ENCODE assay signal across 26 mouse cellular contexts in the genomic region with DNA sequence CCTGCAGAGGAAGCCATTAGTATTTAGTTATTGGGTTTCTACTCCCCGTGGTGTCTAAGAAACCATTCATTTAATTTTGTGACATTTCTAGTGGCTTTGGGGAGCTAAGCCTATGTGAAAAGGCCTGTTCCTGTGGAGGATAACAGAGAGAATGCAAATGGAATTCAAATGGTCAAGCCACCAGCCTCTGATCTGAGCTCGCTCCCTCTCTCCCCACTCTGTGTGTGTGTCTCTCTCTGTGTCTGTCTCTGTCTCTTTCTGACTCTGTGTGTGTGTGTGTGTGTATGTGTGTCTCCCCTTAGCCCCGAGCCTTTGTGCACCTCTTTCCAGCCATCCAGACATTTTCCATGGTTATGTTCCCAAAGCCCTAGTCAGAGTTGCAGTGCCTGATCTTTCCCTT.
DNase-seq lines count a peak whose midpoint lies in the region; ATAC-seq and TF ChIP-seq lines count a peak whose summit lies in the region.
"Had no signal": no experiment of that assay in that cellular context is flagged by ENCODE, and none has a peak within 500 bp of the region (broad histone marks: within the 10 kb centered on the region; RNA-seq: fewer than 3 reads in every experiment).

No protein-coding gene starts in this region.

- no peak for TF ChIP-seq CTCF in midbrain, postnatal 0 days (IDR thresholded peaks at IDR 0.05)

- WGBS in hindbrain, embryonic 11.5 days = 34% methylated on average over 3 of the region's 3 CpGs
- 30% methylated on average over 3 of the region's 3 CpGs for WGBS in hindbrain, embryonic 12.5 days
- 9% methylated on average over 3 of the region's 3 CpGs for WGBS in midbrain, embryonic 13.5 days
- WGBS in midbrain, postnatal 0 days = 15% methylated on average over 3 of the region's 3 CpGs
- WGBS in midbrain, embryonic 14.5 days = 11% methylated on average over 3 of the region's 3 CpGs

- no peaks in the 10 kb centered on the region for H3K9me3 ChIP-seq in hindbrain, embryonic 11.5 days (ENCODE audit: control insufficient read depth, low read length)
- no peaks in the 10 kb centered on the region for H3K9me3 ChIP-seq in hindbrain, embryonic 12.5 days (replicated peaks)
- no peaks in the 10 kb centered on the region for H3K9me3 ChIP-seq in midbrain, embryonic 13.5 days
- H3K9me3 ChIP-seq in midbrain, postnatal 0 days (ENCODE audit: low read length) = no peaks in the 10 kb centered on the region
- H3K9me3 ChIP-seq in midbrain, embryonic 14.5 days (ENCODE audit: control insufficient read depth, low read length) = no peaks in the 10 kb centered on the region
- H3K9me3 ChIP-seq: embryonic facial prominence, embryonic 12.5 days; heart, embryonic 10.5 days; heart, embryonic 15.5 days; limb, embryonic 10.5 days; limb, embryonic 15.5 days; liver, embryonic 13.5 days; neural tube, embryonic 13.5 days had no signal

- no peak for DNase-seq in hindbrain, embryonic 11.5 days (ENCODE audit: low spot score)
- DNase-seq in midbrain, postnatal 0 days (ENCODE audit: low spot score) = no peak
- peak; percentile 22 for DNase-seq in embryo, embryonic 10.5 days (ENCODE audit: low spot score)
- peak; percentile 6 for DNase-seq in midbrain, embryonic 14.5 days
- no peak for DNase-seq in lung, adult 18-20 months
- no peak for DNase-seq in urinary bladder, adult 2 months (ENCODE audit: low spot score)
- DNase-seq: adrenal gland, postnatal 25 days; cerebellum, adult 18-20 months; kidney, adult 8-10 months; kidney, postnatal 4 days; liver, embryonic 13.5 days; lung, adult 2 months; lung, postnatal 10 days had no signal

- no peak overlapping the region for H3K27ac ChIP-seq in hindbrain, embryonic 11.5 days (ENCODE audit: low read depth, low read length)
- H3K27ac ChIP-seq in hindbrain, embryonic 12.5 days = no peak overlapping the region
- no peak overlapping the region for H3K27ac ChIP-seq in midbrain, embryonic 13.5 days
- no peak overlapping the region for H3K27ac ChIP-seq in midbrain, postnatal 0 days (ENCODE audit: low read depth, low read length)
- H3K27ac ChIP-seq in midbrain, embryonic 14.5 days (replicated peaks; ENCODE audit: low read depth, low read length) = no peak overlapping the region
- H3K27ac ChIP-seq: embryonic facial prominence, embryonic 12.5 days; heart, embryonic 10.5 days; heart, embryonic 15.5 days; kidney, postnatal 0 days; limb, embryonic 10.5 days; limb, embryonic 15.5 days; liver, embryonic 13.5 days; macrophage; neural tube, embryonic 13.5 days had no signal

- H3K9ac ChIP-seq in hindbrain, embryonic 11.5 days (ENCODE audit: low read depth, low read length) = no peak overlapping the region
- no peak overlapping the region for H3K9ac ChIP-seq in hindbrain, embryonic 12.5 days
- no peak overlapping the region for H3K9ac ChIP-seq in midbrain, embryonic 13.5 days (replicated peaks)
- H3K9ac ChIP-seq in midbrain, postnatal 0 days (replicated peaks; ENCODE audit: low read length, poor library complexity, severe bottlenecking) = no peak overlapping the region
- no peak overlapping the region for H3K9ac ChIP-seq in midbrain, embryonic 14.5 days (replicated peaks; ENCODE audit: low read length)
- H3K9ac ChIP-seq: embryonic facial prominence, embryonic 12.5 days; heart, embryonic 15.5 days; limb, embryonic 15.5 days; liver, embryonic 13.5 days; neural tube, embryonic 13.5 days had no signal

- 0 out of 2 replicates have a peak, but pooled peaks have one; percentile 40 for ATAC-seq in hindbrain, embryonic 11.5 days (ENCODE audit: low FRiP score)
- ATAC-seq in hindbrain, embryonic 12.5 days (ENCODE audit: low FRiP score) = no peak
- 0 out of 2 replicates have a peak, but pooled peaks have one; percentile 24 for ATAC-seq in midbrain, embryonic 13.5 days
- ATAC-seq in midbrain, postnatal 0 days (ENCODE audit: low FRiP score) = no peak
- ATAC-seq in midbrain, embryonic 14.5 days (ENCODE audit: low FRiP score, low TSS enrichment) = no peak
- ATAC-seq: forebrain, embryonic 16.5 days; intestine, embryonic 16.5 days had no signal

- no peak overlapping the region for H3K4me2 ChIP-seq in hindbrain, embryonic 11.5 days (replicated peaks; ENCODE audit: low read depth, low read length)
- no peak overlapping the region for H3K4me2 ChIP-seq in hindbrain, embryonic 12.5 days (replicated peaks)
- H3K4me2 ChIP-seq in midbrain, embryonic 13.5 days (replicated peaks) = no peak overlapping the region
- no peak overlapping the region for H3K4me2 ChIP-seq in midbrain, postnatal 0 days (ENCODE audit: low read depth, low read length, poor library complexity, severe bottlenecking)
- no peak overlapping the region for H3K4me2 ChIP-seq in midbrain, embryonic 14.5 days (ENCODE audit: low read length)
- H3K4me2 ChIP-seq: embryonic facial prominence, embryonic 12.5 days; heart, embryonic 15.5 days; limb, embryonic 15.5 days; liver, embryonic 13.5 days; neural tube, embryonic 13.5 days had no signal

- H3K36me3 ChIP-seq in hindbrain, embryonic 11.5 days (ENCODE audit: control insufficient read depth, insufficient read depth, low read length) = no peaks in the 10 kb centered on the region
- no peaks in the 10 kb centered on the region for H3K36me3 ChIP-seq in hindbrain, embryonic 12.5 days
- H3K36me3 ChIP-seq in midbrain, embryonic 13.5 days = no peaks in the 10 kb centered on the region
- H3K36me3 ChIP-seq in midbrain, postnatal 0 days (ENCODE audit: insufficient read depth, low read length) = no peaks in the 10 kb centered on the region
- no peaks in the 10 kb centered on the region for H3K36me3 ChIP-seq in midbrain, embryonic 14.5 days (ENCODE audit: control insufficient read depth, insufficient read depth, low read length)
- H3K36me3 ChIP-seq: embryonic facial prominence, embryonic 12.5 days; heart, embryonic 10.5 days; heart, embryonic 15.5 days; limb, embryonic 10.5 days; limb, embryonic 15.5 days; liver, embryonic 13.5 days; neural tube, embryonic 13.5 days had no signal

- H3K27me3 ChIP-seq in hindbrain, embryonic 11.5 days (ENCODE audit: control insufficient read depth, insufficient read depth, low read length) = no peaks in the 10 kb centered on the region
- no peaks in the 10 kb centered on the region for H3K27me3 ChIP-seq in hindbrain, embryonic 12.5 days
- H3K27me3 ChIP-seq in midbrain, embryonic 13.5 days = no peaks in the 10 kb centered on the region
- H3K27me3 ChIP-seq in midbrain, postnatal 0 days (ENCODE audit: insufficient read depth, low read length) = no peaks in the 10 kb centered on the region
- no peaks in the 10 kb centered on the region for H3K27me3 ChIP-seq in midbrain, embryonic 14.5 days (ENCODE audit: control insufficient read depth, insufficient read depth, low read length)
- H3K27me3 ChIP-seq: embryonic facial prominence, embryonic 12.5 days; heart, embryonic 15.5 days; limb, embryonic 15.5 days; liver, embryonic 13.5 days; neural tube, embryonic 13.5 days had no signal

- no peaks in the 10 kb centered on the region for H3K4me1 ChIP-seq in hindbrain, embryonic 11.5 days (replicated peaks; ENCODE audit: control insufficient read depth, insufficient read depth, low read length)
- 0 out of 2 replicates have a peak, but pooled peaks cover 3% of the 10 kb centered on the region for H3K4me1 ChIP-seq in hindbrain, embryonic 12.5 days
- 0 out of 2 replicates have a peak, but pooled peaks cover 5% of the 10 kb centered on the region for H3K4me1 ChIP-seq in midbrain, embryonic 13.5 days (replicated peaks)
- no peaks in the 10 kb centered on the region for H3K4me1 ChIP-seq in midbrain, postnatal 0 days (ENCODE audit: insufficient read depth, low read length)
- H3K4me1 ChIP-seq in midbrain, embryonic 14.5 days (ENCODE audit: control insufficient read depth, insufficient read depth, low read length) = no peaks in the 10 kb centered on the region
- H3K4me1 ChIP-seq: embryonic facial prominence, embryonic 12.5 days; heart, embryonic 10.5 days; heart, embryonic 15.5 days; limb, embryonic 10.5 days; limb, embryonic 15.5 days; liver, embryonic 13.5 days; neural tube, embryonic 13.5 days had no signal

- no peak overlapping the region for H3K4me3 ChIP-seq in hindbrain, embryonic 11.5 days (ENCODE audit: low read depth, low read length)
- no peak overlapping the region for H3K4me3 ChIP-seq in hindbrain, embryonic 12.5 days
- no peak overlapping the region for H3K4me3 ChIP-seq in midbrain, embryonic 13.5 days (replicated peaks)
- no peak overlapping the region for H3K4me3 ChIP-seq in midbrain, postnatal 0 days (ENCODE audit: low read depth, low read length)
- H3K4me3 ChIP-seq in midbrain, embryonic 14.5 days (replicated peaks; ENCODE audit: low read depth, low read length) = no peak overlapping the region
- H3K4me3 ChIP-seq: embryonic facial prominence, embryonic 12.5 days; heart, embryonic 10.5 days; heart, embryonic 15.5 days; limb, embryonic 10.5 days; limb, embryonic 15.5 days; liver, embryonic 13.5 days; myocyte; neural tube, embryonic 13.5 days had no signal

Comparison
In these comparisons a context has a peak if more than half of its experiments do, and no peak if none do; other contexts are left out.
1. ATAC-seq: peak in hindbrain, embryonic 11.5 days (single experiment) and midbrain, embryonic 13.5 days (single experiment); none in hindbrain, embryonic 12.5 days (single experiment), midbrain, postnatal 0 days (single experiment) and midbrain, embryonic 14.5 days (single experiment).
2. DNase-seq: peak in embryo, embryonic 10.5 days (single experiment) and midbrain, embryonic 14.5 days (single experiment); none in hindbrain, embryonic 11.5 days (single experiment), midbrain, postnatal 0 days (single experiment), lung, adult 18-20 months (0 of 2) and urinary bladder, adult 2 months (single experiment).